Mouse (Mus musculus): ENCODE measurements around the gene Zfp111. TPM values are rescaled to one million over a fixed set of nuclear protein-coding genes. Genes with fewer than 3 reads are reported as not detected.

Gene Zfp111
- total RNA-seq (2021): 10 to 100 TPM; 11.8 to 12.1 TPM
- long read RNA-seq, full-length matches to known transcripts: 2 of 3 reads
- long read RNA-seq, partial matches to known transcripts: 0 of 3 reads
- long read RNA-seq, other reads (novel, unspliced or antisense): 1 of 3 reads

GRCm38 (mm10) chr7:24211343-24211742 lies at the start of gene Zfp111:
Gene Zfp111 (minus strand): TSS chr7:24211443.
- no peak for DNase-seq (ENCODE audit: low spot score in 2 of 2)

- DNase-seq (ENCODE audit: low spot score in 2 of 2): no peak
Measured at GRCm38 (mm10) chr7:24260000-24260312, 48.7 kb upstream of the Zfp111 start.

DNA sequence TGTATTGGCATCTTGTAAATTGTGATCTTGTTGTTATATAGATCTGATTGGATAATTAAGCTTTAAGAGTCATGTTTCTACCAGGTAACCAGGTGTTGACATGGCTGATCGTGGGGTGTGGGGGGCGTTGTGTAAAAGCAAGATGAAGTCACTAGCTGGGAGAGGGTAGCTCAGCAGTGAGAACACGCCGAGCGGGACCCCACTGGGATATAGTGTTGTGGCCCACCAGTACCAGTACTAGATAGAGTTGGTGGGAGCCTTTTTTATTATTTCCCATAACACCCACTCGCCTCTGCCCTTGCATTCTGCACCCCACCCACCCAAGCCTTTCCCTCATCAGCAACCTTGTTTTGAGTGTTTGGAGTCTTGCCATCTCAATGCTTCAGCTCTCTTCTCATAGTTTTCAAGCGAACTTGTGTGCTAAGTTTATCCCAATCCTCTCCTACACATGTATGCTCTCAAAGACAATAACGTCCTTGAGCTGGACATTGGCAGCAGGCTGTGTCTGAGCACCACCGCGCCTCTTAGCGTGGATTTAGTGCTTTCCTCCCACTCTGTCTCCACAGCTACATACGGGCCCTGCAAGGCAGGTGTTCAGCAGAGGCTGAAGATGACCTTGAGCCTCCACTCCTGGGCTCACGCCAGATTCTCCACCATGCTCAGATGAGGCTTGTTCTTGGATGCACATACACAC lies 48.2 kb upstream of the Zfp111 start:
- DNase-seq (ENCODE audit: low spot score in 2 of 2): no peak

- DNase-seq (ENCODE audit: low spot score in 2 of 2): peak; percentile 78 to 83
Measured at GRCm38 (mm10) chr7:24254633-24255474, 43.6 kb upstream of the Zfp111 start, which contains the start of gene Zfp108. Gene Zfp108 (plus strand): TSS chr7:24254794.

GRCm38 (mm10) chr7:24253779-24254615 lies 42.8 kb upstream of the Zfp111 start:
- no peak for DNase-seq (ENCODE audit: low spot score in 2 of 2)

GRCm38 (mm10) chr7:24237040-24237791 lies 26.0 kb upstream of the Zfp111 start, which contains the start of gene Zfp109:
Gene Zfp109 (minus strand): TSS chr7:24237560.
- DNase-seq (ENCODE audit: low spot score in 2 of 2): peak; percentile 59 to 70

- DNase-seq (ENCODE audit: low spot score in 2 of 2): no peak
Measured at GRCm38 (mm10) chr7:24210296-24210695, 947 bp downstream of the Zfp111 start.

DNA sequence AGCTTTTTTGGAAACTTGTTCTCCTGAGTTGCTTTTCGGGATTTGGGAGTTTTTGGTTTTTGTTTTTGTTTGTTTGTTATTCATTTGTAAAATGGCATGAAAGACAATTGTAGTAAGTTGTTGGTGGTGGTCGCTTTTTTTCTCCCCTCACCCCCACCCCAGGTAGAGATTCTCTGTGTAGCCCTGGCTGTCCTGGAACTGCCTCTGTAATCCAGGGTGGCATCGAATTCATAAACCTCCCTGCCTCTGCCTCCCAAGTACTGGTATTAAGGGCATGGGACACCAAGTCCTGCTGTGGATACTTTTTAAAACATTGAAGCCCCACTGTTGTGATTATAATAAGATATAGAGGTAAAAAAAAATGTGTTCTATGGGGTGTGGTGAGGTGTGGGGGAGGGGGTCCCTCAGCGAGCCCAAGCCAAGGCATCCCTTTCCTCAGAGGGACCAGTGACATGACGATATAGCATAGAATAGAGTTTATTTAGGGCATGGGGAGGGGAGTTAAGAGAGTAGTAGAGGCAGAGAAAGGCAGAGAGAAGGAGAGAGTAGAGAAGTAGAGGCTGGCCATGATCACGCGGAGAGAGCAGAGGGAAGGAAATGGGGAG lies 2.9 kb downstream of the Zfp111 start:
- DNase-seq (ENCODE audit: low spot score in 2 of 2): no peak

GRCm38 (mm10) chr7:24207488-24208261 lies 3.6 kb downstream of the Zfp111 start:
- DNase-seq (ENCODE audit: low spot score in 2 of 2): peak; percentile 64 to 71

DNA sequence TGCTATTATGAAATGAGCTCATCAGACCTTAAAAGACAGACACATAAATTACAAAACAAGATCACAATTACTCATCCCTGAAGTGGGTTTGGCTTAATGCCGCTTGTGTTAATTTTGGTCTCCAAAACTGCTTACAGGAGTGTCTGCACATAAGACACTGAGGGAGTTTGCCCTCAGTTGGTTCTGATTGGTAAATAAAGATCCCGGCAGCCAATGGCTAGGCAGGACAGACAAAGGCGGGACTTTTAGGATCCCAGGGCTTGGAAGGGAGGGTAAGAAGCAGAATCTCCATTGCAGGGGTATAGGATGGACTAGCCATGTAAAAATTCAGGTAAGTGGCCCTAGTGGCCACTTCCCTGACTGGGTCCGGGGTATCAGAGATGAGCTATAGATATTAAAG lies 14.3 kb downstream of the Zfp111 start:
- no peak for DNase-seq (ENCODE audit: low spot score in 2 of 2)

DNA sequence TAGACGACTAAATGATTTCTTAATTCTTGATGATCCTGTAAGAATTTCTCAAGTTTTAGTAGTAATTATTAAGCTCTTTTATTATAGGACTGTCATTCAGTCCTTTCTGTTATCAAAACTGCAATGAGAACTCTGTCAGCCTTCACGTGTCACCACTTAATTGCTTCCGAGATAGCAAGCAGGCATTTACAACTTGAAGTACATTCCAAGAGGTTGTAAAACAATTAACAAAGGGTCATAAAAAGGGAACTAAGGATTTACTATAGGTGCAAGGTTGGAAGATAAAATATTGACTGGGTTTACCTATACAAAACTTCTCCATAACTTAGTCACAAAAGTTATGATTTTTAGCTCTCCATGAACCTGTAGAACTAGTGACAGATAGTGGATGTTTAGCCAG lies 18.1 kb downstream of the Zfp111 start:
- no peak for DNase-seq (ENCODE audit: low spot score in 2 of 2)

DNA sequence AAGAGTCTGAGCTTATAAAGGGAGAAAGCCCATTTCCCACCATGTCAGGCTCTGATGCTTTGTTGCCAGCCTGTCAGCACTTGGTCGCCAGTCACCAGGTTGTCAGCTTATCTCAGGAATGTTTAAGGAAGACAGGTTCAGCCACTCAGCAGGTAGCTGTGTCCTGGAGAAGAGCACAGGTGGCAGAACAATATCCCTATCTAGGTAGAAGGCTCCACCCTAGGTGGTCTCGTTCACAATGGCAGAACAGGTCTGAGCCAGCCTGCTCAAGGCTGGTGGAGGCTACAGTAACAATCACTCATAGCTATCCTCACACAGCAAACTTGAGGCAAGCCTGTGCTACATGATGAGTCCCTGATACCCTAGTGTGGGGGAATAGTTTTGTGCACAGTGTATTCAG lies 19.9 kb downstream of the Zfp111 start:
- no peak for DNase-seq (ENCODE audit: low spot score in 2 of 2)

DNA sequence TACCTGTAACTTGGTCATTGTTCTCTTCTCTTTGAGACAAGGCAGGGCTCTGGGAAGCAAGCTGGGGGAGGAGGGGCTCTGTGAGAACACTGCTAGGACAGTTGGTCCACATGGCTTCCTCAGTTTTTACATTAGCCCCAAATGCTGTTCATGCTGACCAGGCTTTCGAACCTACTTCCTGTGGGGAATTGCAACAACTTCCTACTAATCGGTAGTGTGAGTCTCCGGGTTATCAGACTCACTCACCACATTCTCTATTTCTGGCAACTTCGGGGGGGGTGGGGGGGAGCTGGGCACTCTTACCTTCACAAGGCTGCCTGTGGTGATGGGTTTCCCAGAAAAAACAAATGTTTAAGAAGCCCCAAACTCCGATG lies 21.7 kb downstream of the Zfp111 start:
- no peak for DNase-seq (ENCODE audit: low spot score in 2 of 2)

DNA sequence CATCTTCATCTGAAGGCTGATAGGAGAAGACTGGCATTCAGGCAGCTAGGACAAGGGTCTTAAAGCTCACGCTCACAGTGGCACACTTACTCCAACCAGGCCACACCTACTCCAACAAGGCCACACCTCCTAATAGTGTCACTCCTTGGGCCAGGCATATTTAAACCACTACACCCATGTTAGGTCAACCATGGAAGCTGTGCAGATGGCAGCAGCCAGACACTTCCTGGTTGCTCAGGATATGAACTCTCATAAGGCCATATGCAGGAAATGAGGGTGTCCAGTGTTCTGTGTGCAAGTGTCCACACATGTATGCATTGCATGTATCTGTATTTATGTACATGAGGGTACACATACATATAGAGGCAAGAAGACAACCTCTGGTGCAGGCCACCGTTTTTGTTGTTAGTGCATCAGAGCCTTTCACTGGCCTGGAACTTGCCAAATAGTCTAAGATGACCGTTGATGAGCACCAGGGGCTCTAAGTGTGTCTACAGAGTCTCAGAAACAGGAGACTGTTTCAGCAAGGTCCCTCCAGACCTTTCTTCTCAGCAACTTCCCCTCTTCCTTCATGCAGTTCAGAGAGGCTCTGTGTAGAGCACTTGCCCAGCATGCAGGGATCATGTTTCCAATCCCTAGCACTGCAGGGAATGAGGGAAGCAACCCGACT lies 22.2 kb downstream of the Zfp111 start:
- no peak for DNase-seq (ENCODE audit: low spot score in 2 of 2)

DNA sequence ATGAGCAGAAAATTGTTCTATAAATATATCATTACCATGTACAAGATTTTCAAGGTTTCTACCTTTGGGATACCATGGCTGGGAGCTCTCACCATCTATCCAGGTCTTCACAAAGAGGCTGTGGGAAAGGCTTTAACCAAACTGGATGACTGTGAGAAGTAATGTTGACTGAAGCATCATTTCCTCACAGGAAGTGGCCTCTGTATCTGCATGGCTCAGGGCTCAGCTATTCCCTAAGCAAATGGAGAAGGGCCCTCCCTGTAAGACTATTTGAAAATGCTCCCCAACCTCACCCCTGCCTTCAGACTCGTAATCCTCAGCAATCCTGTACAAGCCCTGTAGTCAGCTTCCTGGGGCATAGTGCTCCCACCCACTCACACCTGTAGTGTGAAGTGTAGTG lies 23.6 kb downstream of the Zfp111 start:
- DNase-seq (ENCODE audit: low spot score in 2 of 2): no peak

GRCm38 (mm10) chr7:24175337-24175711 lies 35.9 kb downstream of the Zfp111 start:
- DNase-seq (ENCODE audit: low spot score in 2 of 2): no peak

GRCm38 (mm10) chr7:24174618-24175336 lies 36.5 kb downstream of the Zfp111 start, which contains the start of gene Zfp114:
Gene Zfp114 (plus strand): TSS chr7:24175060.
- DNase-seq (ENCODE audit: low spot score in 2 of 2): peak; percentile 83 to 86

DNA sequence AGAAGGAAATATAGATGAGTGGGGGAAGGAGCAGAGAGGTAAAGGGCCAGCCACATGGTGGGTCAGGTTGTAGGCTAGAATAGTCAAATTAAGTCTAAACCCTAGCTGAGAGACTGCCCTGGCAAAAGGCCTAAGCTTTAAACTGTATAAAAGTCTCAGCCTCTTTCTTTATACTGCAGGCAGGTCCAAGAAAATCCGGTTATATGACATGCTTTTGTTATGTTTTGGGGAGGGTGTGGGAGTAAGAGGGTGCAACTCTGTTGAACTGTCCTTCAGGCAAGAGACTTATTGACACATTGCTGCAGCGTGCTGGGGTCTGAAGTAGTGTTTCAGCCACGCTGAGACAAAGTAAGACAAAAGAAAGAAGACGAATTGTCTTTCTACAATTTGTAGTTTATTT lies 39.1 kb downstream of the Zfp111 start:
- no peak for DNase-seq (ENCODE audit: low spot score in 2 of 2)

All from layer of hippocampus, postnatal 10 days (tissue).